Mouse (Mus musculus) heart, embryonic 15.5 days (tissue): ENCODE results near the gene Pcolce. TPM values are rescaled to one million over a fixed set of nuclear protein-coding genes. Genes with fewer than 3 reads are reported as not detected.

Source experiments
- ATAC-seq: fragments of 200-750 bp; cut with Nextera tagmentation; replicated peaks from 2 replicates; pipeline ENCODE4 v1.8.0; 2017; ENCODE audit warnings: low read depth, moderate TSS enrichment; ENCODE audit not compliant: insufficient number of reproducible peaks, insufficient read depth, low FRiP score
- H3K27ac ChIP-seq: fragments of 300-500 bp; sonication (generic); 2 replicates; pipeline ENCODE4 v1.5.1; 2015; ENCODE audit warnings: mild to moderate bottlenecking, inconsistent platforms
- H3K27me3 ChIP-seq: fragments of 300-500 bp; sonication (generic); 2 replicates; pipeline ENCODE4 v1.6.1; 2015; ENCODE audit warnings: inconsistent platforms
- H3K36me3 ChIP-seq: fragments of 300-500 bp; sonication (generic); 2 replicates; pipeline ENCODE4 v1.6.1; 2015; ENCODE audit warnings: mild to moderate bottlenecking, inconsistent platforms
- H3K4me1 ChIP-seq: fragments of 300-500 bp; sonication (generic); replicated peaks from 2 replicates; pipeline ENCODE4 v1.6.1; 2015; ENCODE audit warnings: inconsistent platforms
- H3K4me2 ChIP-seq: fragments of 300-500 bp; sonication (generic); 2 replicates; pipeline ENCODE4 v1.6.1; 2015; ENCODE audit warnings: inconsistent platforms, mild to moderate bottlenecking, moderate library complexity
- H3K4me3 ChIP-seq: fragments of 300-500 bp; sonication (generic); 2 replicates; pipeline ENCODE4 v1.5.1; 2015; ENCODE audit warnings: mild to moderate bottlenecking, inconsistent platforms
- H3K9ac ChIP-seq: fragments of 300-500 bp; sonication (generic); 2 replicates; pipeline ENCODE4 v1.6.1; 2015; ENCODE audit warnings: mild to moderate bottlenecking, inconsistent platforms
- H3K9me3 ChIP-seq: fragments of 300-500 bp; sonication (generic); replicated peaks from 2 replicates; pipeline ENCODE4 v1.6.1; 2016; ENCODE audit warnings: inconsistent platforms
- WGBS: fragments of 180-500 bp; shearing (Covaris S2); methylation state at CpG from one replicate; pipeline ENCODE4 v1.1.7; 2015; ENCODE audit warnings: mixed read lengths; 5-methylcytosine and 5-hydroxymethylcytosine counted together
- polyA plus RNA-seq: library from polyadenylated mRNA; unstranded; fragments of >200 nt; fragmentation: Nextera tagmentation; extraction: Ambion mirVana; gene quantifications from 2 replicates; pipeline ENCODE4 v1.2.1, GENCODE M21; 2015

The Pcolce gene
- polyA plus RNA-seq, 1 experiment from 2014 or later: 117 TPM

GRCm38 (mm10) chr5:137590507-137590906 is 23.1 kb downstream of the Pcolce start:
- H3K9ac ChIP-seq: no peak overlapping the region
- no peak overlapping the region for H3K27ac ChIP-seq
- H3K4me2 ChIP-seq: no peak overlapping the region
- 75% methylated on average over 5 of the region's 5 CpGs for WGBS
- ATAC-seq: no peak
- no peak overlapping the region for H3K4me3 ChIP-seq
- H3K9me3 ChIP-seq: no peaks in the 10 kb centered on the region
- no peaks in the 10 kb centered on the region for H3K27me3 ChIP-seq
- no peaks in the 10 kb centered on the region for H3K4me1 ChIP-seq
- no peaks in the 10 kb centered on the region for H3K36me3 ChIP-seq

GRCm38 (mm10) chr5:137584976-137585375 is 28.6 kb downstream of the Pcolce start:
- Histone ChIP-seq H3K9ac (no peak overlapping the region), H3K4me3 (no peak overlapping the region), H3K27me3 (peaks cover 25% of the 10 kb centered on the region), H3K27ac (no peak overlapping the region), H3K36me3 (no peaks in the 10 kb centered on the region), H3K4me2 (no peak overlapping the region), H3K4me1 (peaks cover 11% of the 10 kb centered on the region), H3K9me3 (no peaks in the 10 kb centered on the region)
- WGBS: 29% methylated on average over 8 of the region's 8 CpGs
- no peak for ATAC-seq

GRCm38 (mm10) chr5:137583670-137584169 is 29.9 kb downstream of the Pcolce start:
- Histone ChIP-seq H3K27me3 (peaks cover 25% of the 10 kb centered on the region), H3K4me1 (peaks cover 11% of the 10 kb centered on the region), H3K9ac (peak overlapping the region; percentile 42), H3K36me3 (no peaks in the 10 kb centered on the region), H3K4me3 (peak overlapping the region; percentile 48), H3K27ac (no peak overlapping the region), H3K9me3 (no peaks in the 10 kb centered on the region), H3K4me2 (peak overlapping the region; percentile 76)
- ATAC-seq: 0 out of 2 replicates have a peak, but pooled peaks have one; percentile 21
- WGBS: 13% methylated on average over 27 of the region's 27 CpGs

GRCm38 (mm10) chr5:137582702-137583101 is 30.9 kb downstream of the Pcolce start:
- no peak overlapping the region for H3K27ac ChIP-seq
- ATAC-seq: no peak
- WGBS: 22% methylated on average over 8 of the region's 8 CpGs
- H3K9me3 ChIP-seq: no peaks in the 10 kb centered on the region
- no peaks in the 10 kb centered on the region for H3K36me3 ChIP-seq
- peaks cover 11% of the 10 kb centered on the region for H3K4me1 ChIP-seq
- H3K4me2 ChIP-seq: no peak overlapping the region
- no peak overlapping the region for H3K4me3 ChIP-seq
- H3K9ac ChIP-seq: no peak overlapping the region
- H3K27me3 ChIP-seq: peaks cover 25% of the 10 kb centered on the region

- H3K27me3 ChIP-seq: peaks cover 25% of the 10 kb centered on the region
Measured at GRCm38 (mm10) chr5:137580246-137580645, 33.3 kb downstream of the Pcolce start.

GRCm38 (mm10) chr5:137574470-137574901 is 39.1 kb downstream of the Pcolce start:
- peak overlapping the region; percentile 24 for H3K4me3 ChIP-seq
- H3K36me3 ChIP-seq: no peaks in the 10 kb centered on the region
- peak overlapping the region; percentile 61 for H3K4me2 ChIP-seq
- no peak overlapping the region for H3K27ac ChIP-seq
- WGBS: 11% methylated on average over 27 of the region's 27 CpGs
- no peak overlapping the region for H3K9ac ChIP-seq
- H3K27me3 ChIP-seq: peaks cover 14% of the 10 kb centered on the region; the same call in 1 of the 2 replicates
- no peaks in the 10 kb centered on the region for H3K9me3 ChIP-seq
- no peak for ATAC-seq
- peaks cover 9% of the 10 kb centered on the region; the same call in 1 of the 2 replicates for H3K4me1 ChIP-seq

More at GRCm38 (mm10) chr5:137580246-137580645, 33.3 kb downstream of the Pcolce start:
- ATAC-seq: no peak
- WGBS: 65% methylated on average over 6 of the region's 6 CpGs
- H3K9me3 ChIP-seq: no peaks in the 10 kb centered on the region
- H3K27ac ChIP-seq: no peak overlapping the region
- H3K9ac ChIP-seq: no peak overlapping the region
- H3K4me2 ChIP-seq: no peak overlapping the region
- no peaks in the 10 kb centered on the region for H3K36me3 ChIP-seq
- peaks cover 11% of the 10 kb centered on the region for H3K4me1 ChIP-seq
- H3K4me3 ChIP-seq: no peak overlapping the region

- peak overlapping the region; percentile 8; the same call in 1 of the 2 replicates for H3K4me2 ChIP-seq
- H3K9ac ChIP-seq: no peak overlapping the region
- H3K4me1 ChIP-seq: peaks cover 9% of the 10 kb centered on the region; the same call in 1 of the 2 replicates
- 69% methylated on average over 17 of the region's 17 CpGs for WGBS
- H3K36me3 ChIP-seq: no peaks in the 10 kb centered on the region
- no peak overlapping the region for H3K27ac ChIP-seq
- H3K4me3 ChIP-seq: no peak overlapping the region
- no peaks in the 10 kb centered on the region for H3K9me3 ChIP-seq
- H3K27me3 ChIP-seq: peaks cover 17% of the 10 kb centered on the region; the same call in 1 of the 2 replicates
- ATAC-seq: 0 out of 2 replicates have a peak, but pooled peaks have one; percentile 16
Measured at GRCm38 (mm10) chr5:137570691-137571586, 42.6 kb downstream of the Pcolce start.

- Histone ChIP-seq H3K4me1 (peaks cover 9% of the 10 kb centered on the region; the same call in 1 of the 2 replicates), H3K36me3 (no peaks in the 10 kb centered on the region), H3K27me3 (peaks cover 16% of the 10 kb centered on the region; the same call in 1 of the 2 replicates), H3K4me3 (no peak overlapping the region), H3K9ac (no peak overlapping the region), H3K27ac (no peak overlapping the region), H3K9me3 (no peaks in the 10 kb centered on the region), H3K4me2 (no peak overlapping the region; the same call in 1 of the 2 replicates)
- ATAC-seq: no peak
- WGBS: 39% methylated on average over 7 of the region's 7 CpGs
Measured at GRCm38 (mm10) chr5:137570181-137570580, 43.4 kb downstream of the Pcolce start.

GRCm38 (mm10) chr5:137569665-137570064 is 43.9 kb downstream of the Pcolce start, which contains the start of gene Tfr2:
TSS of gene Tfr2 (plus strand) at chr5:137569840.
- no peak within 1 kb of the TSS for H3K4me3 ChIP-seq
- H3K9me3 ChIP-seq: no peaks in the 10 kb centered on the region
- 26% methylated on average over 9 of the region's 9 CpGs for WGBS
- no peak within 1 kb of the TSS for H3K27ac ChIP-seq
- ATAC-seq: peak; percentile 71; the same call in 1 of the 2 replicates
- H3K4me2 ChIP-seq: peak within 1 kb of the TSS; percentile 8; the same call in 1 of the 2 replicates
- H3K4me1 ChIP-seq: peaks cover 8% of the 10 kb centered on the region; the same call in 1 of the 2 replicates
- H3K27me3 ChIP-seq: peaks cover 11% of the 10 kb centered on the region; the same call in 1 of the 2 replicates
- H3K36me3 ChIP-seq: no peaks in the 10 kb centered on the region
- H3K9ac ChIP-seq: no peak within 1 kb of the TSS

GRCm38 (mm10) chr5:137569031-137569430 is 44.6 kb downstream of the Pcolce start:
- no peak overlapping the region for H3K9ac ChIP-seq
- no peak overlapping the region for H3K4me3 ChIP-seq
- no peaks in the 10 kb centered on the region for H3K36me3 ChIP-seq
- 0 out of 2 replicates have a peak, but pooled peaks cover 3% of the 10 kb centered on the region for H3K4me1 ChIP-seq
- H3K27me3 ChIP-seq: 0 out of 2 replicates have a peak, but pooled peaks cover 10% of the 10 kb centered on the region
- WGBS: 58% methylated on average over 12 of the region's 12 CpGs
- H3K9me3 ChIP-seq: no peaks in the 10 kb centered on the region
- no peak overlapping the region for H3K27ac ChIP-seq
- H3K4me2 ChIP-seq: no peak overlapping the region
- no peak for ATAC-seq

GRCm38 (mm10) chr5:137568223-137568798 is 45.3 kb downstream of the Pcolce start:
- WGBS: 76% methylated on average over 8 of the region's 8 CpGs
- H3K4me3 ChIP-seq: no peak overlapping the region

More at GRCm38 (mm10) chr5:137568223-137568798, 45.3 kb downstream of the Pcolce start:
- ATAC-seq: no peak
- 0 out of 2 replicates have a peak, but pooled peaks cover 3% of the 10 kb centered on the region for H3K4me1 ChIP-seq
- no peak overlapping the region for H3K4me2 ChIP-seq
- H3K36me3 ChIP-seq: no peaks in the 10 kb centered on the region
- no peaks in the 10 kb centered on the region for H3K9me3 ChIP-seq
- 0 out of 2 replicates have a peak, but pooled peaks cover 10% of the 10 kb centered on the region for H3K27me3 ChIP-seq
- no peak overlapping the region for H3K27ac ChIP-seq
- no peak overlapping the region for H3K9ac ChIP-seq
